Comparison of ENCODE assay signal across 25 mouse cellular contexts in genomic region chr4:77241852-77242455, GRCm38 (mm10).
"Had no signal": no experiment of that assay in that cellular context is flagged by ENCODE, and none has a peak within 500 bp of the region (broad histone marks: within the 10 kb centered on the region; RNA-seq: fewer than 3 reads in every experiment).

No protein-coding gene starts in this region.

- H3K27ac ChIP-seq: liver, embryonic 13.5 days; liver, embryonic 15.5 days; lung, embryonic 15.5 days; macrophage; midbrain, embryonic 10.5 days; midbrain, embryonic 12.5 days; stomach, embryonic 15.5 days; stomach, postnatal 0 days had no signal

- H3K27me3 ChIP-seq: liver, embryonic 13.5 days; liver, embryonic 15.5 days; lung, embryonic 15.5 days; megakaryocyte, embryonic 14.5 days; midbrain, embryonic 12.5 days; stomach, embryonic 15.5 days had no signal

- H3K9ac ChIP-seq: liver, embryonic 13.5 days; liver, embryonic 15.5 days; liver, postnatal 0 days; lung, embryonic 15.5 days; midbrain, embryonic 12.5 days; stomach, embryonic 15.5 days had no signal

- ATAC-seq: liver, postnatal 0 days; lung, postnatal 0 days; midbrain, embryonic 16.5 days had no signal

- H3K36me3 ChIP-seq: liver, embryonic 13.5 days; liver, embryonic 15.5 days; lung, embryonic 15.5 days; midbrain, embryonic 10.5 days; midbrain, embryonic 12.5 days; stomach, embryonic 15.5 days had no signal

- DNase-seq: liver, embryonic 13.5 days; liver, postnatal 0 days; lung, adult 2 months; lung, postnatal 14 days; lung, postnatal 36 days; midbrain, embryonic 14.5 days; retina, postnatal 1 day; right cerebral cortex, adult 18-20 months; right cerebral cortex, postnatal 25 days; right cerebral cortex, postnatal 4 days; thymus, adult 2 months; thymus, postnatal 14 days; thymus, postnatal 36 days had no signal

- H3K4me3 ChIP-seq: liver, embryonic 13.5 days; liver, embryonic 15.5 days; lung, embryonic 15.5 days; megakaryocyte, embryonic 14.5 days; midbrain, embryonic 10.5 days; midbrain, embryonic 12.5 days; myocyte; stomach, embryonic 15.5 days had no signal

- H3K4me1 ChIP-seq: liver, embryonic 13.5 days; liver, embryonic 15.5 days; lung, embryonic 15.5 days; megakaryocyte, embryonic 14.5 days; midbrain, embryonic 10.5 days; midbrain, embryonic 12.5 days; stomach, embryonic 15.5 days had no signal

- H3K4me2 ChIP-seq: liver, embryonic 11.5 days; liver, embryonic 13.5 days; liver, embryonic 15.5 days; lung, embryonic 15.5 days; midbrain, embryonic 12.5 days; stomach, embryonic 15.5 days had no signal

- H3K9me3 ChIP-seq: liver, embryonic 13.5 days; liver, embryonic 15.5 days; lung, embryonic 15.5 days; megakaryocyte, embryonic 14.5 days; midbrain, embryonic 10.5 days; midbrain, embryonic 12.5 days; stomach, embryonic 15.5 days had no signal
